Mouse (Mus musculus) heart, embryonic 13.5 days (tissue): ENCODE results near the gene Rtl1. TPM values are rescaled to one million over a fixed set of nuclear protein-coding genes. Genes with fewer than 3 reads are reported as not detected.

Experiments used
- ATAC-seq: fragments of 200-750 bp; cut with Nextera tagmentation; 2 replicates; pipeline ENCODE4 v1.8.0; 2017; ENCODE audit warnings: moderate TSS enrichment; ENCODE audit not compliant: insufficient number of reproducible peaks, low FRiP score, low TSS enrichment; ENCODE audit errors: extremely low read depth
- H3K27ac ChIP-seq: fragments of 300-500 bp; sonication (generic); replicated peaks from 2 replicates; pipeline ENCODE4 v1.5.1; 2015; ENCODE audit warnings: moderate library complexity, mild to moderate bottlenecking, inconsistent platforms
- H3K27me3 ChIP-seq: fragments of 300-500 bp; sonication (generic); replicated peaks from 2 replicates; pipeline ENCODE4 v1.6.1; 2015; ENCODE audit warnings: mild to moderate bottlenecking, inconsistent platforms
- H3K36me3 ChIP-seq: fragments of 300-500 bp; sonication (generic); 2 replicates; pipeline ENCODE4 v1.6.1; 2015; ENCODE audit warnings: mild to moderate bottlenecking, inconsistent platforms
- H3K4me1 ChIP-seq: fragments of 300-500 bp; sonication (generic); 2 replicates; pipeline ENCODE4 v1.6.1; 2015; ENCODE audit warnings: inconsistent platforms
- H3K4me2 ChIP-seq: fragments of 300-500 bp; sonication (generic); 2 replicates; pipeline ENCODE4 v1.6.1; 2015; ENCODE audit warnings: inconsistent platforms, mild to moderate bottlenecking, moderate library complexity
- H3K4me3 ChIP-seq: fragments of 300-500 bp; sonication (generic); 2 replicates; pipeline ENCODE4 v1.5.1; 2015; ENCODE audit warnings: moderate library complexity, mild to moderate bottlenecking, inconsistent platforms
- H3K9ac ChIP-seq: fragments of 300-500 bp; sonication (generic); 2 replicates; pipeline ENCODE4 v1.6.1; 2015; ENCODE audit warnings: inconsistent platforms, mild to moderate bottlenecking, moderate library complexity
- H3K9me3 ChIP-seq: fragments of 300-500 bp; sonication (generic); 2 replicates; pipeline ENCODE4 v1.6.1; 2016; ENCODE audit warnings: inconsistent platforms
- WGBS: fragments of 180-500 bp; shearing (Covaris S2); methylation state at CpG from one replicate; pipeline ENCODE4 v1.1.7; 2015; ENCODE audit warnings: mixed read lengths; 5-methylcytosine and 5-hydroxymethylcytosine counted together
- polyA plus RNA-seq: library from polyadenylated mRNA; unstranded; fragments of >200 nt; fragmentation: Nextera tagmentation; extraction: Ambion mirVana; gene quantifications from 2 replicates; pipeline ENCODE4 v1.2.1, GENCODE M21; 2015

Gene Rtl1
- polyA plus RNA-seq, 1 experiment from 2014 or later = 0.52 TPM

DNA sequence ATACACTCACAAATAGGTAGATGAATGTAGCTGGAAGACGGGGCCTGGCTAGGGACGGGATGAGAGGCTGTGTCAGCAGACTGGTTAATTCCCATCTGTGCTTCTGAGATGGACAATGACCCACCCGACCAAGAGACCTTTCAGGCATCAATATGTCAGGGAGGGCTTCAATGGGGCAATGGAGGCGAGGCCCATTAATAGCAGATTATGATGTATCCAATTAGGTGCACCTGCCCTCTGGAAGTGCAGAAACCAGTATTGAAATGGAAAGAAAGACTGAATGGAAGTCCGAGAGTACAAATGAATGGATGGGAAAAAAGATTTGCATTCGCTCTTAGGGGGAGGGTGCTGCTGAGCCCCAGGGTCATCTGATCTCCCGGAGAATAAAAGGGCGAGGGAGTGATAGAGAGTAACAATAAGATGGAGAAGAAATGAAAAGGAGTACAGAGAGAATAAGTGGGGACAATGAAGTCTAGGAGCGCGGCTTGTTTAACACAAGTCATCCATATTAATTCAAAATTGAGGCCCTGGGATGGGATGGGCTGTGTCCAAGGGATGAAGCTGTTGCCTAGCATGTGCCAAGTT is 39.9 kb downstream of the Rtl1 start:
- peaks cover 83% of the 10 kb centered on the region for H3K36me3 ChIP-seq
- ATAC-seq = no peak
- no peak overlapping the region for H3K4me3 ChIP-seq
- H3K27ac ChIP-seq = no peak overlapping the region
- no peak overlapping the region for H3K4me2 ChIP-seq
- no peaks in the 10 kb centered on the region for H3K4me1 ChIP-seq
- 79% methylated on average over 10 of the region's 10 CpGs for WGBS
- no peaks in the 10 kb centered on the region for H3K27me3 ChIP-seq
- H3K9me3 ChIP-seq = no peaks in the 10 kb centered on the region
- no peak overlapping the region for H3K9ac ChIP-seq

DNA sequence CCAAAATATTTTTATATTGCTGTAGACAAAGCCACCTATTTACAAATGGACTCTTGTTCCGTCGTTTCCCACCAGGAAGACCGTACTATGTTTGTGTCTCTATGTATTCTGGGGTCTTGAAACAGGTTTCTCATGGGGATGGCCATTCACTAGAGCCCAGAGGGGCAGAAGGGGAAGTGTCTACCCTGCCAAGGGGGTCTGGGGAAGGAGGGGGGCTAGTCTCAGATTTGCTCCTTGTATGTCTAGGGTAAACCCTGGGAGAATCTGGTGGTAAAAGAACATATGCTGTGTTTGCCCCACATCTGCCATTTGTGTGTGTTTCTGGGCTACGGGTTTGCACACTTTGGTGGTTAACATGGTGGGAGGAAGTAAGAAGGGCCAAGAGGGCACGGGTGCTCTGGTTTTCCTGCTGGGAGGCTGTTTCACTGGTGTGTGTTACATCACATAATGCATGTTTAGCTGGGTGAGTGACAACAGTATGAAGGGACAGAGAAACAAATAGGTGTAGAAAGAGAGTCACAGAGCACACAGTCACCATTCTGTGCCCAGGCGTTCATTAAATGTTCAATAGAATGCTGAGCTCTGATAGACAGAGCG is 41.1 kb downstream of the Rtl1 start:
- no peaks in the 10 kb centered on the region for H3K27me3 ChIP-seq
- H3K9ac ChIP-seq = no peak overlapping the region
- H3K4me2 ChIP-seq = no peak overlapping the region
- H3K4me3 ChIP-seq = no peak overlapping the region
- no peak overlapping the region for H3K27ac ChIP-seq
- no peaks in the 10 kb centered on the region for H3K9me3 ChIP-seq
- 78% methylated on average over 7 of the region's 7 CpGs for WGBS
- no peaks in the 10 kb centered on the region for H3K4me1 ChIP-seq
- peaks cover 77% of the 10 kb centered on the region for H3K36me3 ChIP-seq
- no peak for ATAC-seq

DNA sequence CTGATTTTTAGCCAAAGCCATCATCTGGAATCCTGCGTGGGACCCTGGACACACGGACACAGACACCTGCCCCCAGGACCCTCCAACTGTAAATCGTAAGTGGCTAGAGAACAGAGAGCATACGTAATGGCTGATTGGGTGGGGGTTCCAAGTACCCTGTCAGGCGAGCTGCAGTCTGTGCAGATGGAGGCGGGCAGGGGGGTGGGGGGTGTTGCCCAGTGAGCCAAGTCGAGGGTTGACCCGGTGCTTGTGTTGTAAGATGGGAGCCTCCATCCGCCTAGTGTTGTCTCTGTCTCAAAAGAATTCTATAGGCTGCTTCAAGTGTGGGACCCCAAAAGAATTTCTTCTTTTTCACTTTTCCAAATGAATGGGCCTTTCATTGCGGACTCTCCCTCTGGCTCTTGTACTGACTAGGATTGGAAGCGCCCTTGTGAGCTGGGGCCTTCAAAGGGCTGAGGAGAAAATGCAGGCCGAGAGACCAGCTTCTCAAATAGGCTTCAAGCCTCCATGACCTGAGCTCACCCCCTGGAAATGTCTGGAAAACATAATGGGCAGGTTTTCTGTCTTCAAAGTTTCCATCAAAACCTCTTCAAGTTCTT is 41.8 kb downstream of the Rtl1 start:
- no peak overlapping the region for H3K4me2 ChIP-seq
- no peak overlapping the region for H3K9ac ChIP-seq
- H3K4me3 ChIP-seq = no peak overlapping the region
- H3K9me3 ChIP-seq = no peaks in the 10 kb centered on the region
- WGBS = 75% methylated on average over 12 of the region's 12 CpGs
- H3K36me3 ChIP-seq = peaks cover 70% of the 10 kb centered on the region
- no peak overlapping the region for H3K27ac ChIP-seq
- no peaks in the 10 kb centered on the region for H3K27me3 ChIP-seq
- no peaks in the 10 kb centered on the region for H3K4me1 ChIP-seq
- no peak for ATAC-seq

DNA sequence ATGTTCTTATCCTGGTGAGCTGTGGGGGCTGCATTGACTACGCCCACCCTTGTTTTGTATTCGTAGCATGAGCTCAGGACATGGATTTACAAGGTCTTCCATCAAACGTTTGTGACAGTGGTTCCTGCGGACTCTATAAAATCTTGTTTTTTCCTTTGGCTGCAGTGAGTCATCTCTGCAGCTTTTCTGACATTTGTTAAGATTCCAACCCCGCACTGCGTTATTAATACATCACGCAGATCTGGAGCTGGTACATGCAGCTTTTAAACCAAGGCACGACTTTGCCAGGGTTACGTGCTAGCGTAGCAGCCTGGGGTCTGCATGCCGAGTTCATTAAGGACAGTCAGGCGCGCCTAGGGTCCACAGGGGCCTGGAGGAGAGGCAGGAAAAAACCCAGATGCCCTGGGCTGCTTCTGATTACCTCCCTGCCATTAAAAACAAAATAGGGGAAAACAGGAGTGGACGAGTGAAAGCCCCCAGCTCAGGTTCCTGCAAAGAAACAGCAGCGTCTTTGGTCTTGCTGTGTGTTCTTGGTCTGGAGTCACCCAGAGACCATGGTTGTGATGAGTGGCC is 44.2 kb downstream of the Rtl1 start:
- Histone ChIP-seq H3K4me1 (no peaks in the 10 kb centered on the region), H3K27ac (no peak overlapping the region), H3K36me3 (peaks cover 72% of the 10 kb centered on the region), H3K9me3 (no peaks in the 10 kb centered on the region), H3K4me2 (no peak overlapping the region), H3K9ac (no peak overlapping the region), H3K4me3 (no peak overlapping the region), H3K27me3 (no peaks in the 10 kb centered on the region)
- no peak for ATAC-seq
- WGBS = 67% methylated on average over 15 of the region's 15 CpGs

DNA sequence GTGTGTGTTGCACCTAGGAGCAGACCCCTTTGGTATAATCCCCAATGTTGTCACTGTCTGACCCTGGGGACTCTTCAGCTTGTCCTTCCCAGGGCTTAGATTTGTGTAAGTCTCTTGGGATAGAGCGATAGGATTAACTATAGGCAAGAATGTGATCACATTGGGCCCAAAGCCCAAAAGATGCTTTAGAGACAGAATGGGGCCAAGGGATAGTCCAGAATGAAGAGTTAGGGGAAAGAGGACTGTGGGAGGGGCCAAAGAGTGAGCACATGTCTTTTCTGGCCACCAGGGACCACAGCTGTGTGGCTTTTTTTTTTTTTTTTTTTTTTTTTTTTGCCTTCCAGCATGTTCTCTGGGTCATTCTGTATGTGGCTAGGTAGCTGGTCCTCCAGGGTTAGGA is 46.6 kb downstream of the Rtl1 start:
- Histone ChIP-seq H3K9ac (no peak overlapping the region), H3K27me3 (no peaks in the 10 kb centered on the region), H3K4me3 (no peak overlapping the region), H3K4me2 (no peak overlapping the region), H3K9me3 (no peaks in the 10 kb centered on the region), H3K36me3 (peaks cover 66% of the 10 kb centered on the region), H3K4me1 (no peaks in the 10 kb centered on the region), H3K27ac (no peak overlapping the region)
- WGBS = 85% methylated on average over 1 of the region's 1 CpGs
- ATAC-seq = no peak

DNA sequence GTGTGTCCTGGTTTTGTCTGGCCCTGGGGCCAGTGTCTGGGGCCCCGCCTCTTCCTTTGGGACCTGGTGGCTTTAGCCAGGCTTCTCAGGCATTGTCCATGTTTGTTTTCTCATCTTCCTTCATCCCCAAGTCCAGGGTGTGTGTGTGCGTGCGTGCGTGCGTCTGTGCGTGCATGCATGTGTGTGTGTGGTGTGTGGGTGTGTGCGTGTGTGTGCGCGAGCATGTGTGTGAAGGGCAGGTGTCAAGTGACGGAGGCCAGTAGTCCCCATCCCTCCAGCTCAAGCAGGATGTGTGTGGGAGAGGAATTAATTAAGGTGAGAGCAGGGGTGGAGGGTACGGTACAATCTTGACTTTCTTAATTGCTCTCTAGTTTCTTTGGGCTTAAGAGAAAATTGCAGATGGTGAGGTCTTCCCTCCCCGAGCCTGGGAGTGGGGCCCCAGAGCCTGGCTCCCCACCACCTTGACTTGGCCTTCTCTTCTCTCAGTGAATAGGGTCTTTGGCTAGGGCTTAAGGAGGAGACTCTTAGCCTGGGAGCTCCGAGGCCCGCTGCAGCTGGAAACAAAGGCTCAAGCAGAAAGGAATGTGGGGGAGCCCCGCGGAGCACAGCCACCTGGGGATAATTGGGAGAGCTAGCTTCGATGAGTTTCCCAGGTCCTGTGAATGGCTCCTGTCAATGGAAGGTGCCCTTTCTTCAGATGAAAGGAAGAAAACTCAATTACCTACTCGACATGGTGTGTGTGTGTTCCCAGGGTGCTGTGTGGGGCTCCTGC is 47.2 kb downstream of the Rtl1 start:
- H3K27me3 ChIP-seq = no peaks in the 10 kb centered on the region
- WGBS = 62% methylated on average over 18 of the region's 18 CpGs
- peaks cover 63% of the 10 kb centered on the region for H3K36me3 ChIP-seq
- H3K9me3 ChIP-seq = no peaks in the 10 kb centered on the region
- H3K4me3 ChIP-seq = no peak overlapping the region
- H3K9ac ChIP-seq = no peak overlapping the region
- no peaks in the 10 kb centered on the region for H3K4me1 ChIP-seq
- ATAC-seq = no peak
- H3K27ac ChIP-seq = no peak overlapping the region
- H3K4me2 ChIP-seq = no peak overlapping the region

DNA sequence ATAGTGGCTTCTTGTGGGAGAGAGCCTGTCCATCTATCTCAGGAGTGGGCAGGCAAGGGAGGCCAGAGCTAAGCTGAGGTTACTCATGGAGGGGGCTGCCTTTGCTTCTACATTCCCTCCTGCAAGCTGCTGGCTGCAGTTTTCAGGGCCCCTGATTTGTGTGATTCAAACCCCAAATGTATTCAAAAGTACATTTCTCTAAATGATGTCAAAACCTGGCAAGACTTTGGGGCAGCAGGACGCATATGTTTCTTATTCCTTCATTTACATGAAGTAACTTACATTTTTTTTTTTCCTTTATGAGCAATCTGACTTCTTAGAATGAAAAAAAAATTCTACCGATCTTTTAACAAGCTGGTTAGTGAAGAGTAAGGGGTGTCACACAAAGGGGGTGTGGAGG is 48.4 kb downstream of the Rtl1 start:
- Histone ChIP-seq H3K4me1 (no peaks in the 10 kb centered on the region), H3K4me2 (no peak overlapping the region), H3K36me3 (peaks cover 56% of the 10 kb centered on the region), H3K4me3 (no peak overlapping the region), H3K27me3 (0 out of 2 replicates have a peak, but pooled peaks cover under 1% of the 10 kb centered on the region), H3K27ac (no peak overlapping the region), H3K9ac (no peak overlapping the region), H3K9me3 (no peaks in the 10 kb centered on the region)
- WGBS = 77% methylated on average over 2 of the region's 2 CpGs
- ATAC-seq = no peak

DNA sequence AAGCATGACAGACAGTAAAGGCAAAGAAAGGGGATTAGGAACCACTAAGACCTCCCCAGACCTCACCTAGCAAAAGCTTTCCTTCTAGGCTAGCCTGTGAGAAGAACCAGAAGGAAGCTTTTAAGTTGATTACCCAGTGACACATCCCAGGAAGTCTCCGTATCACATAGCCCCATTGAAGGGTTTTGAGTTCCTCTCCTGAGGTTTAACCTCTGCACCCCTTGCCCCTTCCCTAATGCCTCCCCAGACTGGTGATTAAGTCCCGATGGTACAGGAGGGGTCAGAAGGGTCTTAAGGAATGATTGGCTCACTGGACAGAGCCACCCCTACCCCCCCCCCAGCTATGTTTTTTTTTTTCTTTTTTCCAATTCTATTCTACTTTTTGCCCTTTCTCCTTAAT is 53.0 kb downstream of the Rtl1 start:
- WGBS = 68% methylated on average over 2 of the region's 2 CpGs
- no peak overlapping the region for H3K9ac ChIP-seq
- H3K4me2 ChIP-seq = no peak overlapping the region
- no peak overlapping the region for H3K4me3 ChIP-seq
- no peak for ATAC-seq
- peaks cover 10% of the 10 kb centered on the region; the same call in 1 of the 2 replicates for H3K9me3 ChIP-seq
- peaks cover 50% of the 10 kb centered on the region for H3K36me3 ChIP-seq
- no peaks in the 10 kb centered on the region; the same call in 1 of the 2 replicates for H3K4me1 ChIP-seq
- no peak overlapping the region for H3K27ac ChIP-seq
- 0 out of 2 replicates have a peak, but pooled peaks cover 4% of the 10 kb centered on the region for H3K27me3 ChIP-seq

DNA sequence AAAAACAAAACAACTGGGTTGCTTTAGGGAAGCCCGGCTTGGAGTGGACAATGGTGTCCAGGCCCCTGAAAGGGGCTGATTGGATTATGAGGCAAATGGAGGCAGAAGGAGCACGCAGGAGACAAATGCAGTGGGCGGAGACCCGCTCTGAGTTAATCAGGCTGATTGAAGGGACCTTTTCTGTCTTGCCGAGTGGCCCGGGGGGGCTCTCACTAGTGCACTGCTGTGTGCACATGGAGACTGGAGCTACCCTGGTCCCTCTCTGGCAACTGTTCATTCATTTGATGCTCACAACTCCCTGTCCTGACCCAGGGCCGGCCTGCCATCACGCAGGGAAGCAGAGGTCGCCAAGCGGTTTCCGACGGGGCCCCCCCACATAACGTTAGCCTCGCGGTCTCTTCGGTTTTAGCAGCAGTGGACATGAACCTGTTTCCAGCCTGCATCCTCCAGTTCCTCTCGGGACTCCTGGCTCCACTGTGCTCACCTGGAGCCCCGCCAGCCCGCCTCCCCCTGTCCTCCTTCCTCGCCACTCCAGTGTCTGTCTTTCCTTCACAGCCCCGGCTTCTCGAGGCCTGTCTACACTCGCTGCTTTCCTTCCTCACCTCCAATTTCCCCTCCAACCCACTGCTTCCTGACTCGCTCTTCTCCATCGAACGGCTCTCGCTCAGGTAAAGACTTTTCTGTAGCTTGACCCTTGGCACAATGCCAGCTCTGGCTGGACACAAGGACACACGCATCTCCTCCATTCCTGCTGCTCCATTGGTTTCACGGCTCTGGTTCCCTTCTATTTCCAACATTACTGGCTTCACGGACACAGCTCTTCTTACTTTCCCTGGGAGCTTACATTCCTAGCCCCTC is 54.0 kb downstream of the Rtl1 start:
- no peaks in the 10 kb centered on the region; the same call in 1 of the 2 replicates for H3K4me1 ChIP-seq
- peaks cover 42% of the 10 kb centered on the region for H3K36me3 ChIP-seq
- 0 out of 2 replicates have a peak, but pooled peaks cover 4% of the 10 kb centered on the region for H3K27me3 ChIP-seq
- H3K4me3 ChIP-seq = no peak overlapping the region
- H3K27ac ChIP-seq = no peak overlapping the region
- H3K9me3 ChIP-seq = peaks cover 20% of the 10 kb centered on the region
- no peak overlapping the region for H3K4me2 ChIP-seq
- 64% methylated on average over 30 of the region's 30 CpGs for WGBS
- no peak for ATAC-seq
- H3K9ac ChIP-seq = no peak overlapping the region

DNA sequence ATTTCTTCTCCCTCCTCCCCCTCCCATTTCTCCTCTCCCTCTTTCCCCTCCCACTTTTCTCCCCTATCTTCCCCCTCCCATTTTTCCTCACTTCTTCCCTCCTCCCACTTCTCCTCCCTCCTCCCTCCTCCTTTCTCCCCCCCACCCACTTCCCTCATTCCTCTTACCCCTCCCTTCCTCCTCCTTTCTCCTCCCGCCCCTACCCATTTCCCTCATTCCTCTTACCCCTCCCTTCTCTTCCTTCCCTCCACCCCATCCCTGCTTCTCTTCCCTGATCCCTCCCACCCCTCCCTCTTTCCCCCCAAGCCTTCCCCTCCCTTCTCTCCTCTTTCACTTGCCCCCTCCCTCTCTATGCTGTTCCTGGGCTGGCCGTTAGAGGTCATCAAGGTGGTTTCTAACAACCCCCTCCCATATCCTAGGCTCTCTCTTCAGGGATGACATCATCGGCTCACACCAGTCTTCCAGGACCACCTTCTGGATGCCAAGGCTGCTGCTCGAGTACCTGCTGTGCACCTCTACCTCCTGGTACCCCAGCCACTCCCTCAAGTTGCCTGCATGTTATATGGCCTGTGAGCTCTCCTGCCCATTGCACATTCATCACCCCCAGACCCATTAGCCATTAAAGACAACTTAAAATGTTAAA is 56.7 kb downstream of the Rtl1 start:
- H3K27me3 ChIP-seq = 0 out of 2 replicates have a peak, but pooled peaks cover 4% of the 10 kb centered on the region
- peaks cover 46% of the 10 kb centered on the region for H3K9me3 ChIP-seq
- 75% methylated on average over 4 of the region's 4 CpGs for WGBS
- no peak overlapping the region for H3K4me3 ChIP-seq
- H3K4me2 ChIP-seq = no peak overlapping the region
- H3K4me1 ChIP-seq = no peaks in the 10 kb centered on the region; the same call in 1 of the 2 replicates
- H3K27ac ChIP-seq = no peak overlapping the region
- peaks cover 37% of the 10 kb centered on the region for H3K36me3 ChIP-seq
- no peak for ATAC-seq
- no peak overlapping the region for H3K9ac ChIP-seq
